Mouse (Mus musculus) C2C12 (cell line): ENCODE data around the gene Abcc9. TPM values are rescaled to one million over a fixed set of nuclear protein-coding genes. Genes with fewer than 3 reads are reported as not detected.

Experiments used
- H3K27me3 ChIP-seq: one replicate; pipeline ENCODE4 v1.6.1; 2011; ENCODE audit not compliant: control insufficient read depth, insufficient read depth, insufficient read length
- H3K36me3 ChIP-seq: one replicate; pipeline ENCODE4 v1.6.1; 2011; ENCODE audit not compliant: control insufficient read depth, insufficient read depth
- H3K4me3 ChIP-seq: one replicate; pipeline ENCODE4 v1.5.1; 2011; ENCODE audit warnings: mild to moderate bottlenecking, control low read depth; ENCODE audit not compliant: poor library complexity, insufficient read depth, severe bottlenecking
- H3K79me2 ChIP-seq: one replicate; pipeline ENCODE4 v1.6.1; 2011; ENCODE audit not compliant: control insufficient read depth, insufficient read depth
- H3K79me3 ChIP-seq: one replicate; pipeline ENCODE4 v1.6.1; 2011; ENCODE audit warnings: low read depth, control low read depth
- H3ac ChIP-seq: one replicate; pipeline ENCODE3; 2011; ENCODE audit warnings: low read depth; ENCODE audit not compliant: control insufficient read depth, insufficient read length
- CEBPB ChIP-seq: IDR thresholded peaks from one replicate; pipeline ENCODE4 v1.6.1; 2011; ENCODE audit warnings: low read depth, mild to moderate bottlenecking, control low read depth, moderate library complexity
- CTCF ChIP-seq: IDR thresholded peaks from one replicate; pipeline ENCODE4 v1.5.1; 2011; ENCODE audit not compliant: control insufficient read depth, insufficient read depth, insufficient read length
- FOSL1 ChIP-seq: IDR thresholded peaks from one replicate; pipeline ENCODE4 v1.8.0; 2011; ENCODE audit warnings: mild to moderate bottlenecking, low read length; ENCODE audit not compliant: poor library complexity, insufficient read depth, severe bottlenecking
- MAX ChIP-seq: IDR thresholded peaks from one replicate; pipeline ENCODE4 v1.6.1; 2011; ENCODE audit warnings: mild to moderate bottlenecking, control low read depth
- MYOD1 ChIP-seq: IDR thresholded peaks from one replicate; pipeline ENCODE4 v1.6.1; 2011; ENCODE audit warnings: low read depth; ENCODE audit not compliant: control insufficient read depth, insufficient read length
- MYOG ChIP-seq: IDR thresholded peaks from one replicate; pipeline ENCODE4 v1.6.1; 2011; ENCODE audit not compliant: control insufficient read depth, insufficient read length; ENCODE audit errors: extremely low read depth
- USF1 ChIP-seq: IDR thresholded peaks from one replicate; pipeline ENCODE4 v1.6.1; 2011; ENCODE audit warnings: low read depth, mild to moderate bottlenecking, control low read depth, moderate library complexity
- polyA plus RNA-seq: library from polyadenylated mRNA; unstranded; fragments of >200 nt; fragmentation: generic; extraction: Trizol; gene quantifications from one replicate; pipeline ENCODE4 v1.2.1, GENCODE M21; 2012; ENCODE audit warnings: missing spikeins

Abcc9 gene
- polyA plus RNA-seq, 1 experiment = under 0.01 TPM

- H3K36me3 ChIP-seq = no peaks in the 10 kb centered on the region
- no peaks in the 10 kb centered on the region for H3K27me3 ChIP-seq
- H3ac ChIP-seq = no peak overlapping the region
- H3K79me2 ChIP-seq = no peaks in the 10 kb centered on the region
- TF ChIP-seq USF1 (no peak), CEBPB (no peak), FOSL1 (no peak)
- no peaks in the 10 kb centered on the region for H3K79me3 ChIP-seq
- H3K4me3 ChIP-seq = no peak overlapping the region
Measured at GRCm38 (mm10) chr6:142540561-142541160, 161.5 kb downstream of the Abcc9 start.

- no peaks in the 10 kb centered on the region for H3K79me2 ChIP-seq
Measured at GRCm38 (mm10) chr6:142540131-142540530, 162.0 kb downstream of the Abcc9 start.

GRCm38 (mm10) chr6:142538503-142538902 lies 163.6 kb downstream of the Abcc9 start:
- no peaks in the 10 kb centered on the region for H3K79me3 ChIP-seq
- H3K4me3 ChIP-seq = no peak overlapping the region
- no peaks in the 10 kb centered on the region for H3K36me3 ChIP-seq
- H3K27me3 ChIP-seq = no peaks in the 10 kb centered on the region
- no peaks in the 10 kb centered on the region for H3K79me2 ChIP-seq
- no peak overlapping the region for H3ac ChIP-seq
- TF ChIP-seq FOSL1 (no peak), CTCF (no peak), MYOD1 (no peak), MYOG (no peak), CEBPB (no peak), USF1 (no peak), MAX (no peak)

More at GRCm38 (mm10) chr6:142540131-142540530, 162.0 kb downstream of the Abcc9 start:
- H3K79me3 ChIP-seq = no peaks in the 10 kb centered on the region
- H3K36me3 ChIP-seq = no peaks in the 10 kb centered on the region
- H3K27me3 ChIP-seq = no peaks in the 10 kb centered on the region
- no peak overlapping the region for H3ac ChIP-seq
- TF ChIP-seq MYOD1 (no peak), USF1 (no peak), MYOG (no peak), CEBPB (no peak), CTCF (no peak), FOSL1 (no peak), MAX (no peak)
- no peak overlapping the region for H3K4me3 ChIP-seq

Other genes starting within 250 kb of the Abcc9 start
- not detected for gene Gys2, start 229.2 kb downstream of the Abcc9 start, polyA plus RNA-seq
- gene Ldhb, start 194.4 kb downstream of the Abcc9 start, polyA plus RNA-seq = 29.3 TPM
- gene Kcnj8, start 130.7 kb downstream of the Abcc9 start, polyA plus RNA-seq = not detected
- 34.1 TPM for gene Cmas, start 54.4 kb upstream of the Abcc9 start, polyA plus RNA-seq
- gene Sult6b2, start 102.2 kb upstream of the Abcc9 start, polyA plus RNA-seq = not detected